Comparison of ENCODE assay signal across 8 mouse cellular contexts in genomic region chr17:15343071-15343822, GRCm38 (mm10). TPM values are rescaled to one million over a fixed set of nuclear protein-coding genes. Genes with fewer than 3 reads are reported as not detected.
DNase-seq lines count a peak whose midpoint lies in the region; ATAC-seq lines count a peak whose summit lies in the region.

No protein-coding gene starts in this region.

- H3K4me2 ChIP-seq in heart, embryonic 11.5 days, result peak overlapping the region; percentile 49
- H3K4me2 ChIP-seq in hindbrain, embryonic 12.5 days (replicated peaks), result peak overlapping the region; percentile 42
- H3K4me2 ChIP-seq in midbrain, embryonic 15.5 days, result peak overlapping the region; percentile 38

- ATAC-seq in heart, embryonic 11.5 days (replicated peaks; ENCODE audit: insufficient number of reproducible peaks, low FRiP score, low TSS enrichment), result peak; percentile 35; the same call in 1 of the 2 replicates
- ATAC-seq in hindbrain, embryonic 12.5 days (ENCODE audit: low FRiP score), result peak; percentile 92
- ATAC-seq in midbrain, embryonic 15.5 days (replicated peaks), result peak; percentile 94
- no peak for ATAC-seq in megakaryocyte progenitor cell, adult 5-6 weeks (replicated peaks; ENCODE audit: poor library complexity)

- no peak overlapping the region for H3K27ac ChIP-seq in heart, embryonic 11.5 days (ENCODE audit: low read depth, low read length)
- H3K27ac ChIP-seq in hindbrain, embryonic 12.5 days, result no peak overlapping the region
- peak overlapping the region; percentile 7 for H3K27ac ChIP-seq in midbrain, embryonic 15.5 days

- intact Hi-C loops in heart, postnatal 36 days (cut with DNase I), result no loop called here

- H3K4me1 ChIP-seq in heart, embryonic 11.5 days (ENCODE audit: control insufficient read depth, insufficient read depth, low read length), result peaks cover 5% of the 10 kb centered on the region
- H3K4me1 ChIP-seq in hindbrain, embryonic 12.5 days, result peaks cover 14% of the 10 kb centered on the region
- H3K4me1 ChIP-seq in midbrain, embryonic 15.5 days, result peaks cover 12% of the 10 kb centered on the region

- H3K4me3 ChIP-seq in heart, embryonic 11.5 days (ENCODE audit: low read depth, low read length), result peak overlapping the region; percentile 22
- no peak overlapping the region; the same call in 1 of the 2 replicates for H3K4me3 ChIP-seq in hindbrain, embryonic 12.5 days
- H3K4me3 ChIP-seq in midbrain, embryonic 15.5 days, result no peak overlapping the region

- no peaks in the 10 kb centered on the region for H3K27me3 ChIP-seq in heart, embryonic 11.5 days (ENCODE audit: control insufficient read depth, insufficient read depth, low read length)
- peaks cover 8% of the 10 kb centered on the region for H3K27me3 ChIP-seq in hindbrain, embryonic 12.5 days
- H3K27me3 ChIP-seq in midbrain, embryonic 15.5 days (replicated peaks), result no peaks in the 10 kb centered on the region

- no peak for DNase-seq in heart, postnatal 36 days
- DNase-seq in cerebellum, adult 9-11 months, result peak; percentile 80
- DNase-seq in lung, adult 18-20 months, result no peak
- no peak for DNase-seq in spleen, postnatal 36 days (ENCODE audit: low spot score in 2 of 2)

- WGBS in heart, embryonic 11.5 days (ENCODE audit: insufficient replicate concordance), result 24% methylated on average over 14 of the region's 14 CpGs
- 24% methylated on average over 14 of the region's 14 CpGs for WGBS in hindbrain, embryonic 12.5 days
- 23% methylated on average over 14 of the region's 14 CpGs for WGBS in midbrain, embryonic 15.5 days

- no peaks in the 10 kb centered on the region for H3K36me3 ChIP-seq in heart, embryonic 11.5 days (ENCODE audit: control insufficient read depth, insufficient read depth, low read length)
- no peaks in the 10 kb centered on the region for H3K36me3 ChIP-seq in hindbrain, embryonic 12.5 days
- no peaks in the 10 kb centered on the region for H3K36me3 ChIP-seq in midbrain, embryonic 15.5 days (replicated peaks)

- no peak overlapping the region for H3K9ac ChIP-seq in heart, embryonic 11.5 days (ENCODE audit: low read depth, low read length)
- H3K9ac ChIP-seq in hindbrain, embryonic 12.5 days, result peak overlapping the region; percentile 43
- no peak overlapping the region for H3K9ac ChIP-seq in midbrain, embryonic 15.5 days

- H3K9me3 ChIP-seq in heart, embryonic 11.5 days (replicated peaks; ENCODE audit: control insufficient read depth, low read length), result no peaks in the 10 kb centered on the region
- no peaks in the 10 kb centered on the region for H3K9me3 ChIP-seq in hindbrain, embryonic 12.5 days (replicated peaks)
- no peaks in the 10 kb centered on the region for H3K9me3 ChIP-seq in midbrain, embryonic 15.5 days

RNA-seq across cellular contexts. Expression of gene Dll1, which starts 33.4 kb away (rescaled TPM):
- polyA plus RNA-seq in heart, embryonic 11.5 days (2014; fragmentation: Nextera tagmentation; extraction: Ambion mirVana), result 5.4 and 6.3 TPM in 2 replicates
- 1 to 10 TPM; 6.2 to 7.0 TPM for total RNA-seq in heart, postnatal 36 days (2021)
- 61.9 and 65.5 TPM in 2 replicates for polyA plus RNA-seq in hindbrain, embryonic 12.5 days (2016; fragmentation: Nextera tagmentation; extraction: Ambion mirVana)
- 20.5 and 24.0 TPM in 2 replicates for polyA plus RNA-seq in midbrain, embryonic 15.5 days (2015; fragmentation: Nextera tagmentation; extraction: Ambion mirVana)
- total RNA-seq in megakaryocyte progenitor cell, adult 5-6 weeks (2015), result not detected in 2 replicates
- 0.24 TPM in 1 of 2 replicates, not detected in the other for total RNA-seq in megakaryocyte progenitor cell, adult 5-6 weeks (2017)

RNA-seq across cellular contexts. Expression of gene Fam120b, which starts 52.8 kb away (rescaled TPM):
- 16.7 and 19.1 TPM in 2 replicates for polyA plus RNA-seq in heart, embryonic 11.5 days (2014; fragmentation: Nextera tagmentation; extraction: Ambion mirVana)
- 10 to 100 TPM; 11.4 to 11.9 TPM for total RNA-seq in heart, postnatal 36 days (2021)
- 41.6 and 44.6 TPM in 2 replicates for polyA plus RNA-seq in hindbrain, embryonic 12.5 days (2016; fragmentation: Nextera tagmentation; extraction: Ambion mirVana)
- 47.2 and 50.8 TPM in 2 replicates for polyA plus RNA-seq in midbrain, embryonic 15.5 days (2015; fragmentation: Nextera tagmentation; extraction: Ambion mirVana)
- 9.7 and 13.1 TPM in 2 replicates for total RNA-seq in megakaryocyte progenitor cell, adult 5-6 weeks (2015)
- total RNA-seq in megakaryocyte progenitor cell, adult 5-6 weeks (2017), result 12.2 and 13.4 TPM in 2 replicates
